Mouse (Mus musculus) heart, postnatal 10 days (tissue): ENCODE measurements around the gene Dhrs7b. TPM values are rescaled to one million over a fixed set of nuclear protein-coding genes. Genes with fewer than 3 reads are reported as not detected.
"Not testable (repeated sequence)": the region's sequence is repeated elsewhere in the genome, so short reads cannot be mapped to it uniquely, and the experiment has no call there.

Experiments
- DNase-seq, 2 experiments: peaks; one replicate each; pipeline ENCODE4 v3.0.0; 2021
- intact Hi-C: fragments of 180-260 bp; cut with DNase I; formaldehyde crosslinking; loops from one replicate; pipeline ENCODE4 v1.15.1; 2025
- total RNA-seq, 2 experiments: library from RNA; stranded (reverse); gene quantifications; 2 replicates each; pipeline ENCODE4 v1.2.3; 2021

Gene Dhrs7b
- total RNA-seq, 2 experiments from 2014 or later, result 18.9 to 21.1 TPM

GRCm38 (mm10) chr11:60886986-60887385 lies 56.6 kb downstream of the Dhrs7b start:
- DNase-seq, intact Hi-C loops: not testable (repeated sequence)

GRCm38 (mm10) chr11:60889861-60890260 lies 59.4 kb downstream of the Dhrs7b start:
- DNase-seq, result no peak
- intact Hi-C loops, result no loop called here

GRCm38 (mm10) chr11:60890286-60890685 lies 59.9 kb downstream of the Dhrs7b start:
- intact Hi-C loops, result no loop called here
- DNase-seq, result no peak

- no peak for DNase-seq
- intact Hi-C loops, result no loop called here
These were observed 60.3 kb downstream of the Dhrs7b start for GRCm38 (mm10) chr11:60890744-60891143.

GRCm38 (mm10) chr11:60895915-60896314 lies 65.5 kb downstream of the Dhrs7b start:
- intact Hi-C loops, result no loop called here

GRCm38 (mm10) chr11:60902001-60902400 lies 71.6 kb downstream of the Dhrs7b start:
- intact Hi-C loops, result no loop called here
- no peak for DNase-seq

More at GRCm38 (mm10) chr11:60895915-60896314, 65.5 kb downstream of the Dhrs7b start:
- DNase-seq, result no peak

- intact Hi-C loops, result no loop called here
- DNase-seq, result no peak
These were observed 72.1 kb downstream of the Dhrs7b start for GRCm38 (mm10) chr11:60902486-60902885.

GRCm38 (mm10) chr11:60903661-60904061 lies 73.2 kb downstream of the Dhrs7b start:
- intact Hi-C loops, result no loop called here
- DNase-seq, result no peak

GRCm38 (mm10) chr11:60905407-60906120 lies 75.1 kb downstream of the Dhrs7b start:
- intact Hi-C loops, result no loop called here

GRCm38 (mm10) chr11:60906449-60906848 lies 76.0 kb downstream of the Dhrs7b start:
- intact Hi-C loops, result no loop called here
- DNase-seq, result no peak

More at GRCm38 (mm10) chr11:60905407-60906120, 75.1 kb downstream of the Dhrs7b start:
- no peak for DNase-seq

GRCm38 (mm10) chr11:60908073-60908472 lies 77.6 kb downstream of the Dhrs7b start:
- DNase-seq, result peak in 1 of 2 experiments; percentile 28
- intact Hi-C loops, result no loop called here

- intact Hi-C loops, result loop anchor here (5.0 kb wide), 1 partner anchor 183 kb away; no protein-coding TSS in a partner anchor
- no peak for DNase-seq
These were observed 79.2 kb downstream of the Dhrs7b start for GRCm38 (mm10) chr11:60909626-60910025.

Other genes starting within 250 kb of the Dhrs7b start
- gene Llgl1, start 130.9 kb upstream of the Dhrs7b start, total RNA-seq, result 10 to 100 TPM; 23.8 to 25.2 TPM
- gene Flii, start 103.4 kb upstream of the Dhrs7b start, total RNA-seq, result 100 to 1,000 TPM; 106 to 117 TPM
- 10 to 100 TPM; 24.2 to 26.6 TPM for gene Mief2, start 102.2 kb upstream of the Dhrs7b start, total RNA-seq
- gene Top3a, start 53.3 kb upstream of the Dhrs7b start, total RNA-seq, result 1 to 10 TPM; 5.3 to 6.3 TPM
- gene Smcr8, start 53.1 kb upstream of the Dhrs7b start, total RNA-seq, result 10 to 100 TPM; 16.1 to 16.6 TPM
- 10 to 100 TPM; 19.9 to 22.4 TPM for gene Shmt1, start 18.9 kb upstream of the Dhrs7b start, total RNA-seq
- gene Tmem11, start 48.6 kb downstream of the Dhrs7b start, total RNA-seq, result 10 to 100 TPM; 37.2 to 38.3 TPM
- gene Natd1, start 84.1 kb downstream of the Dhrs7b start, total RNA-seq, result 10 to 100 TPM; 18.1 to 24.2 TPM
- 10 to 100 TPM; 56.2 to 57.1 TPM for gene Map2k3, start 101.4 kb downstream of the Dhrs7b start, total RNA-seq
- gene Kcnj12, start 191.9 kb downstream of the Dhrs7b start, total RNA-seq, result 10 to 100 TPM; 20.6 to 24.7 TPM